Mouse (Mus musculus): Measurements from ENCODE around the gene Krt42.
"Not testable (repeated sequence)": the region's sequence is repeated elsewhere in the genome, so short reads cannot be mapped to it uniquely, and the experiment has no call there.

Gene Krt42

GRCm38 (mm10) chr11:100278759-100279158 is 9.1 kb upstream of the Krt42 start:
- no peak for DNase-seq (ENCODE audit: low spot score)

- no peak for DNase-seq (ENCODE audit: low spot score)
Measured at GRCm38 (mm10) chr11:100277726-100278480, 8.2 kb upstream of the Krt42 start.

GRCm38 (mm10) chr11:100275466-100275865 is 5.8 kb upstream of the Krt42 start:
- DNase-seq (ENCODE audit: low spot score), result no peak

- DNase-seq (ENCODE audit: low spot score), result no peak
Measured at GRCm38 (mm10) chr11:100274719-100275118, 5.0 kb upstream of the Krt42 start.

GRCm38 (mm10) chr11:100271878-100272277 is 2.2 kb upstream of the Krt42 start:
- DNase-seq (ENCODE audit: low spot score), result no peak

- DNase-seq (ENCODE audit: low spot score), result no peak
Measured at GRCm38 (mm10) chr11:100262058-100262980, 7.4 kb downstream of the Krt42 start.

GRCm38 (mm10) chr11:100261235-100261605 is 8.5 kb downstream of the Krt42 start:
- DNase-seq (ENCODE audit: low spot score), result no peak

GRCm38 (mm10) chr11:100260514-100261234 is 9.0 kb downstream of the Krt42 start, which contains the start of gene Krt17:
Gene Krt17 (minus strand): TSS chr11:100261029.
- DNase-seq (ENCODE audit: low spot score), result no peak

- DNase-seq (ENCODE audit: low spot score), result no peak
Measured at GRCm38 (mm10) chr11:100259079-100259478, 10.6 kb downstream of the Krt42 start.

- DNase-seq (ENCODE audit: low spot score), result no peak
Measured at GRCm38 (mm10) chr11:100257967-100258366, 11.7 kb downstream of the Krt42 start.

GRCm38 (mm10) chr11:100255514-100255913 is 14.2 kb downstream of the Krt42 start:
- DNase-seq (ENCODE audit: low spot score), result no peak

- DNase-seq (ENCODE audit: low spot score), result no peak
Measured at GRCm38 (mm10) chr11:100254360-100255090, 15.1 kb downstream of the Krt42 start.

- DNase-seq (ENCODE audit: low spot score), result no peak
Measured at GRCm38 (mm10) chr11:100248852-100249465, 20.7 kb downstream of the Krt42 start, which contains the start of gene Krt16. Gene Krt16 (minus strand): TSS chr11:100248902.

GRCm38 (mm10) chr11:100246471-100246870 is 23.2 kb downstream of the Krt42 start:
- not testable (repeated sequence) for DNase-seq (ENCODE audit: low spot score)

GRCm38 (mm10) chr11:100240272-100240671 is 29.4 kb downstream of the Krt42 start:
- not testable (repeated sequence) for DNase-seq (ENCODE audit: low spot score)

- DNase-seq (ENCODE audit: low spot score), result no peak
Measured at GRCm38 (mm10) chr11:100221741-100222140, 47.9 kb downstream of the Krt42 start.

- DNase-seq (ENCODE audit: low spot score), result no peak
Measured at GRCm38 (mm10) chr11:100219304-100219703, 50.4 kb downstream of the Krt42 start.
